ENCODE assay signal across 8 mouse cellular contexts in genomic region chr14:61647182-61647880, GRCm38 (mm10). TPM values are rescaled to one million over a fixed set of nuclear protein-coding genes. Genes with fewer than 3 reads are reported as not detected.
A peak's percentile ranks its signal among the peaks of the same experiment; 100 is the strongest.
DNase-seq lines count a peak whose midpoint lies in the region; ATAC-seq lines count a peak whose summit lies in the region.

No protein-coding gene starts in this region.

- H3K4me1 ChIP-seq in hindbrain, embryonic 15.5 days (replicated peaks), result 0 out of 2 replicates have a peak, but pooled peaks cover 11% of the 10 kb centered on the region
- H3K4me1 ChIP-seq in limb, embryonic 12.5 days (replicated peaks), result peaks cover 16% of the 10 kb centered on the region; the same call in 1 of the 2 replicates
- no peaks in the 10 kb centered on the region for H3K4me1 ChIP-seq in midbrain, embryonic 14.5 days (ENCODE audit: control insufficient read depth, insufficient read depth, low read length)

- H3K27me3 ChIP-seq in hindbrain, embryonic 15.5 days, result no peaks in the 10 kb centered on the region
- H3K27me3 ChIP-seq in limb, embryonic 12.5 days, result no peaks in the 10 kb centered on the region
- H3K27me3 ChIP-seq in midbrain, embryonic 14.5 days (ENCODE audit: control insufficient read depth, insufficient read depth, low read length), result no peaks in the 10 kb centered on the region

- WGBS in hindbrain, embryonic 15.5 days, result under 1% methylated on average over 24 of the region's 24 CpGs
- under 1% methylated on average over 24 of the region's 24 CpGs for WGBS in limb, embryonic 12.5 days
- WGBS in midbrain, embryonic 14.5 days, result under 1% methylated on average over 24 of the region's 24 CpGs

- no peak for ATAC-seq in frontal cortex, adult (ENCODE audit: low TSS enrichment)
- no peak for ATAC-seq in hindbrain, embryonic 15.5 days (ENCODE audit: low FRiP score, low read depth)
- ATAC-seq in limb, embryonic 12.5 days (ENCODE audit: insufficient number of reproducible peaks, insufficient read depth, low FRiP score, low TSS enrichment, low read depth), result no peak
- no peak for ATAC-seq in midbrain, embryonic 14.5 days (ENCODE audit: low FRiP score, low TSS enrichment)

- DNase-seq in frontal cortex, postnatal 25 days (ENCODE audit: low spot score in 2 of 2), result peak; percentile 7 to 13
- peak; percentile 23 for DNase-seq in cerebellum, adult 8-10 months
- DNase-seq in forelimb bud, embryonic 11.5 days (ENCODE audit: low read depth, low spot score), result peak; percentile 47
- DNase-seq in midbrain, embryonic 14.5 days, result peak; percentile 72
- DNase-seq in spleen, postnatal 14 days (ENCODE audit: low spot score in 2 of 2), result peak; percentile 18 to 41

- H3K27ac ChIP-seq in hindbrain, embryonic 15.5 days (replicated peaks), result peak overlapping the region; percentile 87
- H3K27ac ChIP-seq in limb, embryonic 12.5 days, result peak overlapping the region; percentile 98
- peak overlapping the region; percentile 89 for H3K27ac ChIP-seq in midbrain, embryonic 14.5 days (replicated peaks; ENCODE audit: low read depth, low read length)

- peak overlapping the region; percentile 88 for H3K4me3 ChIP-seq in hindbrain, embryonic 15.5 days
- H3K4me3 ChIP-seq in limb, embryonic 12.5 days (replicated peaks), result peak overlapping the region; percentile 95
- H3K4me3 ChIP-seq in midbrain, embryonic 14.5 days (replicated peaks; ENCODE audit: low read depth, low read length), result peak overlapping the region; percentile 90

- peak overlapping the region; percentile 72 for H3K9ac ChIP-seq in hindbrain, embryonic 15.5 days
- peak overlapping the region; percentile 97 for H3K9ac ChIP-seq in limb, embryonic 12.5 days (replicated peaks)
- peak overlapping the region; percentile 71 for H3K9ac ChIP-seq in midbrain, embryonic 14.5 days (replicated peaks; ENCODE audit: low read length)

- peak overlapping the region; percentile 76 for H3K4me2 ChIP-seq in hindbrain, embryonic 15.5 days
- peak overlapping the region; percentile 66 for H3K4me2 ChIP-seq in limb, embryonic 12.5 days
- H3K4me2 ChIP-seq in midbrain, embryonic 14.5 days (ENCODE audit: low read length), result peak overlapping the region; percentile 94

- H3K9me3 ChIP-seq in hindbrain, embryonic 15.5 days, result no peaks in the 10 kb centered on the region
- no peaks in the 10 kb centered on the region for H3K9me3 ChIP-seq in limb, embryonic 12.5 days
- no peaks in the 10 kb centered on the region for H3K9me3 ChIP-seq in midbrain, embryonic 14.5 days (ENCODE audit: control insufficient read depth, low read length)

- no peaks in the 10 kb centered on the region for H3K36me3 ChIP-seq in hindbrain, embryonic 15.5 days
- H3K36me3 ChIP-seq in limb, embryonic 12.5 days, result no peaks in the 10 kb centered on the region
- H3K36me3 ChIP-seq in midbrain, embryonic 14.5 days (ENCODE audit: control insufficient read depth, insufficient read depth, low read length), result no peaks in the 10 kb centered on the region

RNA-seq across cellular contexts. Expression of gene Kcnrg, which starts 40.1 kb away (rescaled TPM):
- polyA plus RNA-seq in hindbrain, embryonic 15.5 days (2015; fragmentation: Nextera tagmentation; extraction: Ambion mirVana), result 3.0 and 3.3 TPM in 2 replicates
- polyA plus RNA-seq in limb, embryonic 12.5 days (2016; fragmentation: Nextera tagmentation; extraction: Ambion mirVana), result 0.83 and 1.3 TPM in 2 replicates
- 2.9 and 4.3 TPM in 2 replicates for polyA plus RNA-seq in midbrain, embryonic 14.5 days (2014; fragmentation: Nextera tagmentation; extraction: Ambion mirVana)

RNA-seq across cellular contexts. Expression of gene Trim13, which starts 49.3 kb away (rescaled TPM):
- 39.8 and 41.7 TPM in 2 replicates for polyA plus RNA-seq in hindbrain, embryonic 15.5 days (2015; fragmentation: Nextera tagmentation; extraction: Ambion mirVana)
- 26.3 and 28.7 TPM in 2 replicates for polyA plus RNA-seq in limb, embryonic 12.5 days (2016; fragmentation: Nextera tagmentation; extraction: Ambion mirVana)
- polyA plus RNA-seq in midbrain, embryonic 14.5 days (2014; fragmentation: Nextera tagmentation; extraction: Ambion mirVana), result 50.8 and 59.9 TPM in 2 replicates

Comparison
In these comparisons a context has a peak if more than half of its experiments do, and no peak if none do; other contexts are left out.
1. DNase-seq: peak in every context shown above with its lines; median percentile 72 in midbrain, embryonic 14.5 days; 47 in forelimb bud, embryonic 11.5 days; 30 in spleen, postnatal 14 days; 23 in cerebellum, adult 8-10 months; 10 in frontal cortex, postnatal 25 days.